Mouse (Mus musculus): ENCODE measurements at regions not wholly inside any gene's neighbourhood (a gene's known extent, or its start where the extent isn't known, plus 50 kb on each side); places are given as distances from the start of the nearest gene placed in this dataset.
A peak's percentile ranks its signal among the peaks of the same experiment; 100 is the strongest.

DNA sequence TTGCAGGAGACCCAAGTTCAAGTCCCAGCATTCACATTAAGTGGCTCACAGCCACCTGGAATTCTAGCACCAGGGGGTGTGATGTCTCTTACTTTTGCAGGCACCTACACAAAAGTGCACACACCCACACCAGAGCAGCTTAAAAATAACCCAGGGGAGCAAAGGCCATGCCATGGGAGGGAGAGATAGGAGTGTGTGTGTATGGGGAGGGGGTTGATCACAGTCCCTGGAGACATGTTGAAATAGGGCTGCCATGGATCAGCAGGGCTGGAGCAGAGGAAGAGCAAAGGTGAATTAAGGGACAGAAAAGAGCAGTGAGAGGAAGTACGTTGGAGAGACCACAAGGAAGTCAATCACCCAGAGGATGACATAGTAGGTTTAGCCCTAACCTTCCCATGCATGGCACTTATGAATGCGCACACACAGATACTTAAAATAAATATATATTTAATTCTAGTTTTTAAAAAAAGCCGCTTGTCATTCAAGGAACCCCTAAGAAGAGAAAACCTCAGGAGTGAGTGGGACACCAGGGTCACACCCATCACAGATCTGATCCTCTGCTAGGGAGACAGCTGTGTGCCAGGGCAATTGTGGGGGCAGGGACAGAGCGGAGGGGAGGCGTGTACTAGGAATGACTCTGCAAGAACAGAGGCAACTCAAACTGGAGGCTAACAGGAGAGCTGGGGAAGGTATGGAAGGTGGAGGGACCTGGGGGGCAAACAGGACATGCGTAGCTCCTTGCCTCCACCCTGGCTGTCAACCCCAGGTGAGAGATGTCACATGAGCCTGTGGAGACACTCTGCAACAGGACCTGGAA is 189.5 kb upstream of the Rybp start:
- DNase-seq (ENCODE audit: low spot score): peak; percentile 21

DNA sequence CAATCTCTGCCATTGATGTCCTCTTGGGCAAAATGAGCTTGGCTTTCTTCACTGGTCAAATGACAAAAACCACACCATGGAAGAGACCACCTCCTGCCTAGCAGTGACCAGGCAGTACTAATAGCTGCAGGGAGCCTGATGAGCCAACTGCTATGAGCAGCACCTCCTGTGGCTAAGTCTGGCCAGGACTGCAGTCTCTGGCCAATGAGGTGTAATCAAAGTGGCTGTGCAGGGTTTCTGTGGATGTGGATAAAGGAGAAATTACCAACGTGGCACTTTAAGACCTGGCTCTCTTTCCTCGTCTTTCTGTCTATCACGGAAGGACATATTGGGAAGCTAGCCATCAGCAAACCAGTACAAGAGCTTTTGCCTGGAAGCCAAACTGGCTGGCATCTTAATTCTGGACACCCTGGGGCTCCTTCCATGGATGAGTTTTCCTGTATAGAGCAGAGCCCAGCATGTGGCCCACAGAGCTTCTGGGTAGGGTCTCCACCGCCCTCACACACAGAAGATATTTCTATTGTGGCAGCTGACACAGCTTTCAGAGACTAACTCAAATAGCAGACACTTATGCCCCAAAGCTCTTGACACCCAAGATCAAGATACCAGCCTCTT is 188.2 kb upstream of the Rybp start:
- no peak for DNase-seq (ENCODE audit: low spot score)

DNA sequence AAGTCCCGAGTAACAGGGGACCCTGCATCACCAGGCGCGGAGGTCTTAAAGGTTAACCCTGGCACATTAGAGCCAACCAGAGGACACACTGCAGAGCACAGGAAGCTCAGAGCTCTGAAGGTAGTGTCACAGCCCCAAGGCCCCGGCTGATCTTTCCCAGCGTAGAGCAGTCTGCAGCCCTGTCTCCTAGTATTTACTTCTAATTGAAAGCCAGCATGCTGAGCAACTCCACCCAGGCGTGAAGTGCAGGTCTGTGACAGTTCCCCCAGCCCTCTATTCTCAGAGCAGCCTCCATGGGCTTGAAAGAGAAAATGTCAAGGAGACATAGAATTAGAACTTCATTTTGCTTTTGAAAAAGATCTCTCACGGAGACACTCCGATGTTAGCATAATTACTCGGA is 187.0 kb upstream of the Rybp start:
- no peak for DNase-seq (ENCODE audit: low spot score)

DNA sequence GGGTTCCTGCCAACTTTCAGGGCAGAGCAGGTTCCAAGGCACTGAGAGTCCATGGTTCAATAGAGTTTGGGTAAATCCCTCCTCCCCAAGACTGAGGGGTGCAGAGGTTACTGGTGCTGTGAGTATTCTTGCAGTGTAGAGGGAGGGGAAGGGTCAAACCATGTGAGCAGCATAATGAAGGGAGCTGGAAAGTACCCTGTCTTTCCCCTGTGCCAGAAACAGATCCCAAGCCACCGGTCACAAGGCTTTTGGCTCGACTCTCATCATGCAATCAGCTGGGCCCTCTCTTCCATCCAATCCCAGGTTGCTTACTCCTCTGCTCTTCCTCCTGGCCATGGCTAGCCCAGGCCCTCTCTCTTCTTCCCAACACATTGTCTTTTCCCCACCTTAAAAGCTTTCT is 182.8 kb upstream of the Rybp start:
- no peak for DNase-seq (ENCODE audit: low spot score)

DNA sequence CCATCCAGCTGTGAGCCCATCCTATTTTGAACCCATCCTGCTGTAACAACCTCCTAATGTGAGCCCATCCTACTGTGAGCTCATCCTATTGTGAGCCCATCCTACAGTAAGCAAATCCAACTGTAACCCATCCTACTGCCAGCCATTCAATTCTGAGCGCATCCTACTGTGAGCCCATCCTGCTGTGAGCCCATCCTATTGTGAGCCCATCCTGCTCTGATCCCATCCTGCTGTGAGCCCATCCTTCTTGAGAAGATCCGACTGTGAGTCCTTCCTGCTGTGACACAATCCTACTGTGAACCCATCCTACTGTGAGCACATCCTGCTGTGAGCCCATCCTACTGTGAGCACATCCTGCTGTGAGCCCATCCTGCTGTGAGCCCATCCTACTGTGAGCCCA is 175.5 kb upstream of the Rybp start:
- no peak for DNase-seq (ENCODE audit: low spot score)

DNA sequence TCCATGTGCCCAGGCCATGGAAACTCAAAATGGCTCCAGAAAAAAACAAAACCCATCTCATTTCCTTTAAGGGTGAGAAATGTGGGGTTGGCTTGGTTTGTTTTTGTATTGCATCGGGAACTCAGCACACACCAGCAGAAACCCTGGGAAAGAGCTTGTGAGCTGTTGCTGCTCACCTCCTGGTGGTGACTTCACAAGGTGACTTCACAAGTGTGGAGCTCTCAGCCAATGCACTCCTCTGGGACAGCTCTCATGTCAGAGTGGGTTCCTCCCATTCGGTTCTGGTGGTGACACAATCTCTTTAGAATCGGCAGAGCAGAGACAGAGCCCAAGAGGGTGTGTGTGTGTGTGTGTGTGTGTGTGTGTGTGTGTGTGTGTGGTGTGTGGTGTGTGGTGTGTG is 166.1 kb upstream of the Rybp start:
- DNase-seq (ENCODE audit: low spot score): no peak

DNA sequence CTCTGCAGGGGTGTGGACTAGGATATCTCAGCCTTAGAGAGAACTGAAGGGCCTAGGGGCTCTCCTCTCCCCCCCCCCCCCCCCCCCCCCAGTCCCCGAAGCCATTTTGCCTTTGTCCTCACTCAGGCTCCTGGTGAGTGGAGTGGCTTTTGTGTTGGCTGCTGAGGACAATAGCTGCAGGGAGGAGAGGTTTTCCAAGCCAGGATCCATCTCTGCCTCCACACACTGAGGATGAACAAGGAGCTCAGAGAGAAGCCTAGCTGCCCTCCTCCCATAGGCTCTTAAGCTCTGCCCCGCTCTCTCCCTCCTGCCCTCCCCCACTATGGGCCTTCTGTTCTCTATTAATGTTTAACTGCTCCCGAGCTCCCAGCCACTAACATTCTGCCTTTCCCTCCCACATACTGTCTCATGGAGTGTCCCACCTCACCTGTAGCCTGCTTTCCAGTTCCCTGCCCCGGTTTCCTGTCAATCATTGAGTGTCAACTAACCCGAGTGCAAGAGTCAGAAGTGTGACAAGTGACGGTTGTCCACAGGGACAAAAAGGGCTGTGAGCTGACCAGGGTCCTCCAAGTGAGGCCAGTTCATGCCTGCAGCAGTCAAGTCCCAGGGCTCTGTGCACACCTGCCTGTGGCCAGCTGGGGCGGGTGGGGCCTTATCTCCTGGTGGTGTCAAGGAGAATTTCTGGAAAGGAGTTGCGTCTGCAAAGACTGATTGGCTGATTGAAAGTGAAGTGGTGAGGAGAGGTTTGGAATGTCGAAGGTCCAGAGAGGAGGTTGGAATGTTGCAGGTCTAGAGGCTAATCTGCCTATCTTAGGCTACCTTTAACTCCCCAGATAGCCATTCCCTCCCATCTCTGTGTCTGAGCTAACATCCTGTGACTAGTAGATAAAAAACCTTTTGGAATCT is 165.1 kb upstream of the Rybp start:
- DNase-seq (ENCODE audit: low spot score): peak; percentile 86

DNA sequence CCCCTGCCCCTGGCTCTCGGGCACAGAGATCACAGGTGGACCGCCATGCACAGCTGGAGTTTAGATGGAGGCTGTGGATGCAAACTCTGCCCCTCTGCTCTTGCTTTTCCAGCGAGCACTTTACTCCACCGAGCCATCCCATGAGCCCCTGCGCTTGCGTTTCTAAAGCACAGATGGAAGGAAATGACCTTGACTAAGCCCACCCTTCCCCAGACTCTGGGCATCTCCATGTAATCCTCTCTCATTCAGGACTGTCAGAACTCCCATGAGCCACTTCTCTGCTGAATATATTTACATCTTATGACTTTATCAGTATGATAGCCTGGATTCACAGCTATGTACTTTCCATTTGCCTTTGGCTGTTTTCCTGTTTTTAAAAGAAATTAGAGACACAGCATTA is 162.8 kb upstream of the Rybp start:
- DNase-seq (ENCODE audit: low spot score): no peak

DNA sequence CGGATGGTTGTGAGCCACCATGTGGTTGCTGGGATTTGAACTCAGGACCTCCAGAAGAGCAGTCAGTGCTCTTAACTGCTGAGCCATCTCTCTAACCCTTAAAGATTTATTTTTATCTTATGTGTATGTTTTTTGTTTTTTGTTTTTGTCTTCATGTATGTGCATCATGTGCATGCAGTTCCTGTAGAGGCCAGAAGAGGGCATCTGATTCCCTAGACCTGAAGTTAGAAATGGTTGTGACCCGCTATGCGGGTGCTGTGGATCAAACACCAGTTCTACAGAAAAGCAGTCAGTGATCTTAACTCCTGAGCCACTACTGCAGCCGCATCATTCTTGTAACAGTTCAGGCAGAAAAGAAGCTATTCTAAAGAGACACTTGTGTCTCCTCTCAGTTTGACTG is 161.8 kb upstream of the Rybp start:
- no peak for DNase-seq (ENCODE audit: low spot score)

DNA sequence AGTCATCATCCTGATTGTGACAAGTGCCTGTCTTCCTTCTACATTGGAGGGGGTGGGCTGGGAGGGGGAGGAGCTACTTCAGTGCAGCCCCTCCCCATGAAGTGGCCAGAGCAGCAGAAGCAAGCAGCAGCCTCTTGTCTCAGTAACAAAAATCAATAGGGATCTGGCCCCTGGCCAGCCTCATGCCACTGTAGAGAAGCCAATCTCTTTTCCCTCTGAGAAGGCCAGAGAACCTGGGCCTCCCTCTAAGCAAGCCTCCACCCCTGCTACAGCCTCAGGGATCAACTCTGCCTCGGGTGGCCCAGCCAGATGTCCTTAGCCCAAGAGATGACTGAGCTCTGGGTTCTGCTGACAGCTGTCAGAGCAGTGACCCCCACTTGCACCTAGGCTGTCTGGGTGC is 159.9 kb upstream of the Rybp start:
- no peak for DNase-seq (ENCODE audit: low spot score)

DNA sequence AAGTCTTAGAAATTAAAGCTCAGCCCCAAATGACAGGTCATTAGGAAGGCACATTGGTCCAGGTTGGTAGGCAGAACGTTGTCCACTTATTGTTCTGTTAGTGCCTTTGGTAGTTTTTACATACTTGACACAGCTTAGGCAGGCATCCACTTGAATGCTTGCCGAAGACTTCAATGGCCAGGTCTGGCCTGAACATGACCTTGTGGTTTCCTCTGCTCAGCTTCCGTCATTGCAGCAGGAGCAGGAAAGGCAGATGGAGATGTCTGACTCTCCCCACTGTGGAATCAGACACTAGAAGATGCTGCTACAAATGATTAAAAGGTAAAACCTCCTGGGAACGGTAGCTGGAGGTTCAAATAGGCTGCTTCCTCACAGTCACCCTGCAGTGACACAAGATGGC is 159.5 kb upstream of the Rybp start:
- no peak for DNase-seq (ENCODE audit: low spot score)

DNA sequence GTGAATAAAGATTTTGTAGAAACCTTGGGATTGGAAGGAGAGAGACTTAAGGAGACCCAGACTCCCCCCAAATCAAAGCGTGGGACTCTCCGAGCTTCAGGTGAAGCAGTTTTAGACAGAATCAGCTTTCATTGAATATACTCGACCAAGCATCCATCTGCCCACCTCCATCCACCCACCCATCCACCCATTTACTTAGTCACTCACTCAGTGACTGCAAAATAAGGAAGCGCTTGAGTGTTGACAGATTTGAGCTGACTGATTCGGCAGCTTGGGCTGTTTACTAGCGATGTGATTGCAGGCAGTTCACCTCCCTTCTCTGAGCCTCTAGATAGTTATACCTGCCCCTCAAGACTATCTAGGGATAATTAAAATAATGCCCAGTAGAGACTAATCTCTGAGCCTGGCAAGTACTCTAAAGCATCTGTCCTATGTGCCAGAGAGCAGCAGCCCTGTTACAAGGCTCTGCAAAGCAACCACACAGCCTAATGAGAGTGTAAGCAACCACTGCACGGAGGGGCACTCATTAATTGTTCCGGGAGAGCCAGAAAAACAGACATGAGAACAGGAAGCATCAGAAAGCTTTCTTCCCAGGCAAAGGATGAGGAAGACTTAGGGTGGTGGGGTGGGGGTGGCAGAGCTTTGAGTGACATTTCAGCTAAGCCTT is 151.9 kb upstream of the Rybp start:
- DNase-seq (ENCODE audit: low spot score): no peak

DNA sequence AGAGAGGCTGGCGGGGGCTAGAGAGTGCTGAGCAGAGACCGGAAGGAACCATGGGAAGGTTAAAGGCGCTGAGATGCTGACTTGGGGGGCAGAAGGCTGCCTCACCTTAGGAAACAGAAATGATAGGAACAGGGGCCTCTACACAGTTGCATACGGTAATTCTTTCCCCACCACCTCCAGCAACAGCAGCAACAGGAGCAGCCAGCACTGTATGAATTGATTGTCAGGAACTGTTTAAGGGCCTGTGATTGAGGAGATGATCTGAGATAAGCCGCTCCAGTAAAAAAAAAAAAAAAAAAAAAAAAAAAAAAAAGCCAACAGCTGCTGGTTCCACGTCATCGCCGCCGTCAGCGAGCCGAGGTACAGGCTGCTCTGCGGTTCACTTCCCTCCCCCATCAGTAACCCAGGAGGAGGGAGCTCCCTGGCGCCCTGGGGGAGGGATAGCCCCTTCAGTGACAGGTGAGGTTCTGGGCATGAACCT is 151.3 kb upstream of the Rybp start:
- peak; percentile 53 for DNase-seq (ENCODE audit: low spot score)

DNA sequence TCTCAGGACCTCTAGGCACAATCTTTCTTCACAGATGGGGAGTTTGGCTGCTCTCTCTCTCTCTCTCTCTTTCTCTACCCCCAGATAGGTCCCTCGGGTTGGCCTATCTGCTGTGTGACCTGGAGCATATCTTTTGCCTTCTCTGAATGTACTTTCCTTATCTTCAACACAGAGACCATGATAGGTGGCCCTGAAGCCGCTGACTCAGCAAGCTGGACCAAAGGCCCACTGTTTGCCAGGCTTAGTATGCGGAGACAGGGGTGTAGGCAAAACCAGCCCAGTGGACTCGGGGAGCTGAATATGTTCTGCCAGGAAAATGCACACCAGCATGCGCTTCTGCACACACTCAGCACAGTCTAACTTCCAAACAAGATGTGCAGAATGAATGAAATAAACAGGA is 150.7 kb upstream of the Rybp start:
- DNase-seq (ENCODE audit: low spot score): no peak

DNA sequence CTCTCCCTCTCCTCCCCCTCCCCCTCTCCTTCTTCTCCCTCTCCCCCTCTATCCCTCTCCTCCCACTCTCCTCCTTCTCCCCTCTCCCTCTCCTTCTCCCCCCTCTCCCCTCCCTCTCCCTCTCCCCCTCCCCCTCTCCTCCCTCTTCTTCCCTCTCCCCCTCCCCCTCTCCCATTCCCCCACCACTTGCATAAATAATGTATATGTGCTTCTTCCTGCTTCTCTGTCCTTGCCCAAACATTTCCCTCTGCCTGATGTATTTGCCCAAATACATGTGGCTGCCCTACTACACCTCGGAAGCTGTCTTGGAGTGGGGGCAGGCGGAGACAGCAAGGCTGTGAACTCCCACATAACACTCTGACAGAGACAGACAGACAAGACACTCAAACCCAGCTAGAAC is 149.2 kb upstream of the Rybp start:
- no peak for DNase-seq (ENCODE audit: low spot score)

DNA sequence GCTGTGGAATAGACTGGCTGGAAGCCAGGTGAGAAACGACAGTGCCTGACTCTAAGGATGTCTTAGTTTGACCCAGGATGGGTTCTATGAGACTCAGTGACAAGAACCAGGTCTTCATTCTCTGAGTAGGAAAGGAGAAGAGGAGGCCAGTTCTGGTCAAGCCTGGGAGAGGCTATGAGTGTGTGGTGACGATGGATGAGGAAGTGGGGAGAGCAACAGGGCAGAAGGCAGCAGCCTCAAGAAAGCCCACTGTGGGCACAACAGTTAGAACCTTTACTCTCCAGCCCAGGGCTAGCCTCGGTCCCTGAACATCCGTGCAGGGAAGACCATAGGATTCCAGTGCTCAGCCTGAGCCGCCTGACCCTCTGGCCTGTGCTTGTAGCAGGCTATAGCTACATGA is 147.9 kb upstream of the Rybp start:
- no peak for DNase-seq (ENCODE audit: low spot score)

DNA sequence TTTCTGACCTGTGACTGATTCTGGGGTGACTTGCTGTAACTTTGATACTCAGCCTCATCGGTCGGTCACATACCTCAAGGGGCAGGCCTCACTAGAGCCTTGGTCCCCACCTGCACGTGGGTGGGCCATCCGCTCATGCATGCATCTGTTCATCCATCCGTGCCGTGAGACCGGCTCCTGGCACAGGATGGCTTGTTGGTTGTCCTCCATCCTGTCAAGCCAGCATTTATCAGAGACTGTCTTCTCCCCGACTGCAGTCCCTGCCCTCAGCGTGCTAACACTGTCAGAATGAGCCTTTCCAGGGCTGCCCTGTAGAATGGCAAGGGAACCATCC is 146.2 kb upstream of the Rybp start:
- DNase-seq (ENCODE audit: low spot score): no peak

DNA sequence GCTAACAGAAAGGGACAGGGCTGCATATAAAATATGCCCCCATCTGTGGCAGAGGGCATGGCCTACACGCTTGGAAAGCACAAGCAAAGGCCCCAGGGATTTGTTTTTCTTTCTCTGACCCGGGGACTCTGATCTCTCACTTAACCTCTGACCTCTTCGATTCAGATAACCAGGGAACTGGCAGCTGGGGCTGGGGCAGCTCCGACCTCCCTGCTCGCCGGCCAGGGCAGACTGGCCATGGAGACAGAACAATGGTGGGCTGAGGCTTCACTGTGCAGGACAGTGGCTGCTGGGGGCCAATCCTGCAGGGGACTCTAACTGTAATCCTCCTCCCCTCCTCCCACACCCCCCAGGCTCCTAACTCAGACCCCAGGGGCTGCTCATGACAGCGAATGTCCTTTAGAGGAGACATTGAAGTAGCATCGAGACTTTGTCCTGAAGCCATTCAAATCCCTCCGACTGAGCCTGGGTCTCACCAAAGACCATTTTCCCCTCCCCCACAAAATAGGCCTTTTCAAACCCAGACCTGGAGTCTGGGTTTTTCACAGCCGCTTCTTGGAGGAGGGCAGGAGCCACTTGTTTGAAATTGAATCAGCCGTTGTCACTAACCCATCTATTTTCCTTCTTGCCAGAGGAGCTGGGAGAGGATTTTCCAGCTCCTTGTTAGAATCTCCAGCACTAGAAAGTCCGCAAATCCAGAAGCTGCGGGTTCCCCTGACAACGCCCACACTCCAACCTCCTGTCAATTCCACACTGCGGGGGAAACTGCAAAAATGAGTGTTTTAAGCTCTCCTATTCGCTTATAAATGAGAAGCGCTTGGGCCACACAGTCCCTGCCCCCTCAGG is 145.6 kb upstream of the Rybp start:
- peak; percentile 87 for DNase-seq (ENCODE audit: low spot score)

DNA sequence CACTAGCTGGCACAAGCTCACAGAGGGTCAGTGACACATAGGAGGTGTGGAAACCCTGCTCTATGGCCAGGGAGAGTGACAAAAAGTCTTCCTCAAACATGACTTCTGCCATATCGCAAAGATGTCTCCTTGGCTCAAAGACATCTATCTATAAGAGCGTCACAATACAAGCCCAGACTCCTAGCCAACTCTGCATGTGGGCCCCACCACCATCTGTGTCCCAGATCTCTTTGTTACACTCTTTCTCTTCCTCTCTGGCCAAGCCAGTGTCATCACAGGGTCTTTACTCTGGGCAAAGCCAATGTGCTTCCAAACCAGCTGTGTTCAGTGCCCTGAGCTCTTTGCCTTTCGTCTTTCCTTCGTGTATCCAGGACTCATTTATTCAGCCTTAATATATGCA is 143.0 kb upstream of the Rybp start:
- DNase-seq (ENCODE audit: low spot score): no peak

DNA sequence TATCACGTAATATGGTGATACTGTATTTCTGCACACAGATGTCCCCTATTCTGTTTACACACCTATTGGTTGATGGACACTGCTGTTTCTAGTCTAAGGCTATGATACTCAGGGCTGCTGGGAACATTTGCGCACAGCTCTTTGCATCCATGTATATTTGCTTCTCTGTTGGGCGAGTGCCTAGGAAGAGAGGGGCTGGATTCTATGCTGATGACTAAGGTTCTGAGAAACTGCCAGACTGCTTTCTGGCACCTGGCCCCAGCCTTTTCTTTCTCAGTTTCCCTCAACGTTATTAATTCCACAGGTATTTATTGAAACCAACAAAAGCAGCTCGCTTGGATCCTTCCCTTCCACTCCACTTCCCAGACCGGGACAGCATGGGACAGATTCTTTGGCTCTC is 142.2 kb upstream of the Rybp start:
- no peak for DNase-seq (ENCODE audit: low spot score)

DNA sequence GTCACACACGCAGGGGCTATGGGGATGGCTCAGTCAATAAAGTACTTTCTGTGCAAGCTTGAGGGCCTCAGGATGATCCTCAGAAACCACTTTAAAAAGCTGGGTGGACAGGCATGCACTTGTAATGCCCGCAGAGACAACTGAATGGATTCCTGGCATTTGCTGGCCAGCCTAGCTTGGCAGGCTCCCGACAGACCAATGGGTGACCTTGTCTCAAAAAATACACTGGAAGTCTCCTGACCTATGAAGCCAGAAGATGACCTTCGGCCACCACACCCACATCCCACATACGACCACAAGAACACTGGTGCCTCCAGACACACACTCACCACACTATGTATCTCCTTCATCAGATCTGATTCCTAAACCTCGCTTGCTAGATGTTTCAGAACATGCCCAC is 141.5 kb upstream of the Rybp start:
- DNase-seq (ENCODE audit: low spot score): no peak

DNA sequence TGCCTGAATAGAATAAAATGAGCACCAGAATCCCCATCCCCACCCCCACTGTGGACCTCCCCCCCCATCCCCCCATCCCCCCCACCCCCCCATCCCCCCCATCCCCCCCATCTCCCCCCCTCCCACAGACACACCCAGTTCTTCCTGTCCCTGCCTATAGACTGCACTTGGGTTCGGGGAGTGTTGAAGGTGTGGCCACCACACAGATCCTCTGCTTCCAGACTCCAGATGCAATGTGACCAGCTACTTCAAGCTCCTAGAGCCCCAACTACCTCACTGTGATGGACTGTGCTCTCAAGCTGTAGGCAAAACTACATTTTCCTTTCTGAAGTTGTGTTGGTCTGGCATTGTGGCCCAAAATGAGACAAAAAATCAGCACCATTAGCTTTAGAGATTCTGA is 138.3 kb upstream of the Rybp start:
- no peak for DNase-seq (ENCODE audit: low spot score)

Data from yolk sac, embryonic 10.5 days (tissue).